Mouse (Mus musculus): ENCODE results near the gene Stard10.

Stard10 gene

DNA sequence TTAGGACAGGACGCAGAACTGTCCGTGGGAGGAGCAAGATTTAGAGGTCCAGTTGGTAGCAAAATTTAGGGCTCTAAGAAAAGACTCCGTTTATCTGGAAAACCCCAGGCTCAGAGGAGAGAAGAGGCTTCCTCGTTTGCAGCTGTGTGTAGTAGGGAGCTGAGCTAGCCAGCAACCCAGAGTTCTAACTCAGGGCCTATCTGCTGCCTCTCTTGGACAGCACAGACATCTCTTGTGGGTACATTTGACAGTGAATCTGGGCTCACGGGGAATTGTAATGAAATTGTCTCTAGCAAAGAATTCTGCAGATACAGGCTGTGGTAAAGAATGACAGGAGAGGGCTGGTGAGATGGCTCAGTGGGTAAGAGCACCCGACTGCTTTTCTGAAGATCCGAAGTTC is 14.2 kb upstream of the Stard10 start:
- DNase-seq (ENCODE audit: extremely low read depth, low read depth), result no peak

- no peak for DNase-seq (ENCODE audit: extremely low read depth, low read depth)
Observed at GRCm38 (mm10) chr7:101306841-101307240, 10.0 kb upstream of the Stard10 start.

DNA sequence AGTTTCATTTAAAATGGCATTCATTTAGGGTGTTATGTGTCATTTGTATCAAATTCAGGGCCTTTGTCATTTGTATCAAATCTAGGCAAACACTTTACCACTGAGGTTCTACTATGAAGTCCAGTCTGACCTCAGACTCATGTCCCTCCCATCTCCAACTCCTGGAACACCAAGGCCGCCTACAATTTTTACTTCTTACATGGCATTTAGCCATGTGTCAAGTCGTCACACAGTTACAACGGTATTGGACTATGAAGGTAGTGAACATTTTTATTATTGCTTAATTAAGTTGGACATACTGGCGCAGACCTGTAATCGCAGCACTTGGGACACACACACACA is 6.9 kb upstream of the Stard10 start:
- no peak for DNase-seq (ENCODE audit: extremely low read depth, low read depth)

DNA sequence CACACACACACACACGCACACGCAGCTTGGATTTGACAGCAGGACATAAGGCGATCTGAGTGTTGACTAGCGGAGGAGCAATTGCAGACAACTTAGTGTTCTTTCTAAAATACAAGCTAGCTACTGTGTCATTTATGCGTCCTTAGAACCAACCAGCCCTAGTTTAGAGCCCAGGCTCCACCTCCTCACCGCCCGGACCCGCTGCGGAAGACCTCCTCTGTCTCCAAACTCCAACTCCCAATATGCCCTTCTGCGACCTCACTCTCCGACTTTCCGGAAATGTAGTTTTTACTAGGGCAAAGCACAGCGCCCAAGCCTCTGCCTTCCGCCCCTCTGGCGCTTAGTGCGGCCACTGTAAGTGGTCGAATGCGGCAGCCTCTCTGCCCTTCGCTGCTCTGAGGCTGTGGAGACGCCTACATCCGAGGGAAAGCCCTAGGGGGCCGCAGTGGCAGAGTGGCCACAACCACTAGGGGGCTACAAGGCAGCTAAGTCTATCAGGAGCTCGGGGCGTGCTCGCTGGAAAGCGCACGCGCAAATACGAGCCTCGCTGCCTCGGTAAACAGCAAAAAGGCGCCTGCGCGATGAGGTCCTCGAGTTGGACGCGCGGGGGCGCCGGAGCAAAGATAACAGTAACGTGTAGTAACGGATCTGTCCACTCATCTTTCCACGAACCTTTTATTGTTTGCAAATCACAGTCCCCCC is 6.4 kb upstream of the Stard10 start:
- DNase-seq (ENCODE audit: extremely low read depth, low read depth), result peak; percentile 93

- DNase-seq (ENCODE audit: extremely low read depth, low read depth), result peak; percentile 44
Observed at GRCm38 (mm10) chr7:101311061-101311460, 5.8 kb upstream of the Stard10 start.

- DNase-seq (ENCODE audit: extremely low read depth, low read depth), result no peak
Observed at GRCm38 (mm10) chr7:101313033-101313432, 3.9 kb upstream of the Stard10 start.

GRCm38 (mm10) chr7:101314396-101314795 is 2.5 kb upstream of the Stard10 start:
- DNase-seq (ENCODE audit: extremely low read depth, low read depth), result no peak

DNA sequence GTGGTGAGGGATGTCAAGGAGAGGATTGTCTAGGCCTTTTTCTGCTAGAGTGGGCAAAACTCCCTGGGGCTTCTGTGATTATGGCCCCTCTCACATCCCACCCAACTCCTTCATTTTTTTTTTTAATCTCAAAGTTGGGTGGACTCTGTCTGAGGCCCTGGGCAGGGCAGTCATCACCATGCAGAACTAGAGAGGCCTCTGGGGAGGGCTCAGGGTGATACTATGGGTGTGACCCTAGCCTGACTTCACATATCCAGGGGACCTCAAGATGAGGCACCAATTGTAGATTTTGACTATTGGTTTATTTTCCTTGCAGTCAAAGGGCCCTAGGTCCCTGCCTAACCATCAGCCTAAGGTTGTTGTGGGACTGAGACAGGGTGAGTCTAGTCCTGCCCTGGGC is 1.2 kb upstream of the Stard10 start:
- DNase-seq (ENCODE audit: extremely low read depth, low read depth), result no peak

DNA sequence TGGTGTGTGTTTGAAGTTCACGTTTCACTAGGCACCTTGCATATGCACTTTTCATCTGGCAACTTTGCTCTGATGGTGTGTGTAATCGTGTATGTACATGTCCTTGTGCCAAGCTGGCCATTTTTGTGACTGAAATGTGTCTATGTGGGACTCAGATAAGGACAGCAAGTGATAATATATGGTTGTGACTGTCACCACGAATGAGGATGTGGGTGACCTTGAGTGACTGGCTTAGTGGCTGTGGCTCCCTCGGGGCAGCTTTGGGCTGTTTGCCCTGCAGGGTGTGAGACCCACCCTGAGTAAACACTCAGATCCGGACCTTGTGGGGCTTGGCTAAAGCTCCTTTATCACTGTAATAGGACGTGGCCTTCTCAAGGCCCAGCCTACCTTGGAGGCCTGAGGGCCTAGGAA is 290 bp upstream of the Stard10 start:
- no peak for DNase-seq (ENCODE audit: extremely low read depth, low read depth)

GRCm38 (mm10) chr7:101318848-101319247 is 2.0 kb downstream of the Stard10 start:
- no peak for DNase-seq (ENCODE audit: extremely low read depth, low read depth)

GRCm38 (mm10) chr7:101319796-101320195 is 2.9 kb downstream of the Stard10 start:
- DNase-seq (ENCODE audit: extremely low read depth, low read depth), result no peak

- no peak for DNase-seq (ENCODE audit: extremely low read depth, low read depth)
Observed at GRCm38 (mm10) chr7:101320399-101321217, 3.7 kb downstream of the Stard10 start.

DNA sequence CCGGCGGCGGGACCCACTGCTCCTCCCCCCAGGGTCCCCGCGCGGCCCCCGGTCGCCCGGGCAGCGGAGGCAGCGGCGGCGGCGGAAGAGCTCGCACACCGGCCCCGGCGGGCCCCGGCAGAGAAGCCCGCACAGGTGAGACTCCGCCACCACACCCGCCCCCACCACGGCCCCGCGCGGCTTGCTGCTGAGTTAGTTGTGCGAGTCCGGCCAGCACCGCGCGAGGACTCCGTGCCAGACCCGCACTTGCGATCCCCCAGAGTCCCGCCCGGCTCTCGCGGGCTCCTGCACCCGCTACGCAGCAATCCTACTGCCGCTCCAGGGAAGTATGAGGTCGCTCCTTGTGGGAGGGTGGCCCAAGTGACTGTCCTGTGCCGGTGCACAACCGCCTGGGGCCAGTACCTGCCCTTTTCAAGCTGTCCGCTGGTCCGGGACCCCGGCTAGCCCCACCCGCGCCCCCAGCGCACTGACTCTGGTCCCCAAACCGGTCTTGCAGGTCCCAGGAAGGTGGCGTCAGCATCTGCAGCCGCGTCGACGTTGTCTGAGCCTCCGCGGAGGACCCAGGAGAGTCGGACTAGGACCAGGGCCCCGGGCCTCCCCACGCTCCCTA is 4.4 kb downstream of the Stard10 start:
- DNase-seq (ENCODE audit: extremely low read depth, low read depth), result no peak

GRCm38 (mm10) chr7:101323141-101323594 is 6.3 kb downstream of the Stard10 start:
- no peak for DNase-seq (ENCODE audit: extremely low read depth, low read depth)

GRCm38 (mm10) chr7:101324142-101324962 is 7.5 kb downstream of the Stard10 start:
- no peak for DNase-seq (ENCODE audit: extremely low read depth, low read depth)

DNA sequence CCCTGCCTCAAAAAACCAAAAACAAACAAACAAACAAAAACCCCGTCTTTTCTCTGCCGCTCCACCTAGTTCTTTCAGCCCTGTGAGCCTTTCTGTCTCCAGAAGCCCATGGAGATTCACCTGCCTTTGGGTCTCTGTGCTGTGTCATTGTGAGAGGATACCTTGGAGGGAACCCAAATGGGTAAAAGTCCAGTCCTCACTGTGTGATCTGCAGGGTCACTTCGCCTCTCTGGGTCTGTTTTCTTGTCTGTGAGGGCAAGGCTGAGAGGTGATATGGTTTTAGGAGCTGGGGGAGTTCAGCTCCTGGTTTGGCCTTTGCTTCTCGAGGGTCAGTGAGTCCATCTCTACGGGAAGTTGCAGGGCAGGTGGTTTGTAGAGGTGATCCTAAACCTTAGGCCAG is 9.1 kb downstream of the Stard10 start:
- no peak for DNase-seq (ENCODE audit: extremely low read depth, low read depth)

GRCm38 (mm10) chr7:101327263-101327662 is 10.4 kb downstream of the Stard10 start:
- DNase-seq (ENCODE audit: extremely low read depth, low read depth), result no peak

- no peak for DNase-seq (ENCODE audit: extremely low read depth, low read depth)
Observed at GRCm38 (mm10) chr7:101327786-101328185, 10.9 kb downstream of the Stard10 start.

- no peak for DNase-seq (ENCODE audit: extremely low read depth, low read depth)
Observed at GRCm38 (mm10) chr7:101328621-101329158, 11.8 kb downstream of the Stard10 start.

- no peak for DNase-seq (ENCODE audit: extremely low read depth, low read depth)
Observed at GRCm38 (mm10) chr7:101329606-101330005, 12.7 kb downstream of the Stard10 start.

All from MEL-GATA-1-ER (cell line).